Mouse (Mus musculus): ENCODE data around the gene Cnga1. TPM values are rescaled to one million over a fixed set of nuclear protein-coding genes. Genes with fewer than 3 reads are reported as not detected.

Cnga1 gene
- total RNA-seq (2021) = not detected
- long read RNA-seq, experiment 1 = 0 reads
- long read RNA-seq, experiment 2 = 0 reads

GRCm38 (mm10) chr5:72644175-72644574 lies at the start of gene Cnga1:
Cnga1 (minus strand) TSS chr5:72644275.
- intact Hi-C loops (cut with DNase I) = no loop called here
- TF ChIP-seq CTCF (IDR thresholded peaks at IDR 0.05) = no peak
- Histone ChIP-seq H3K27ac (no peak within 1 kb of the TSS), H3K4me3 (no peak within 1 kb of the TSS)
- no peak for DNase-seq

GRCm38 (mm10) chr5:72690516-72690915 lies 46.4 kb upstream of the Cnga1 start:
- H3K4me3 ChIP-seq = no peak overlapping the region
- intact Hi-C loops (cut with DNase I) = no loop called here

GRCm38 (mm10) chr5:72689556-72689955 lies 45.5 kb upstream of the Cnga1 start:
- no peak for TF ChIP-seq CTCF (IDR thresholded peaks at IDR 0.05)
- no peak for DNase-seq
- H3K4me3 ChIP-seq = no peak overlapping the region
- intact Hi-C loops (cut with DNase I) = no loop called here
- no peak overlapping the region for H3K27ac ChIP-seq

More at GRCm38 (mm10) chr5:72690516-72690915, 46.4 kb upstream of the Cnga1 start:
- no peak for DNase-seq
- H3K27ac ChIP-seq = no peak overlapping the region
- no peak for TF ChIP-seq CTCF (IDR thresholded peaks at IDR 0.05)

- intact Hi-C loops (cut with DNase I) = no loop called here
These were observed 37.4 kb upstream of the Cnga1 start for GRCm38 (mm10) chr5:72681451-72681850.

GRCm38 (mm10) chr5:72674994-72675542 lies 31.0 kb upstream of the Cnga1 start:
- intact Hi-C loops (cut with DNase I) = no loop called here
- no peak for TF ChIP-seq CTCF (IDR thresholded peaks at IDR 0.05)
- H3K4me3 ChIP-seq = no peak overlapping the region
- no peak for DNase-seq
- H3K27ac ChIP-seq = no peak overlapping the region

More at GRCm38 (mm10) chr5:72681451-72681850, 37.4 kb upstream of the Cnga1 start:
- H3K27ac ChIP-seq = no peak overlapping the region
- no peak for TF ChIP-seq CTCF (IDR thresholded peaks at IDR 0.05)
- H3K4me3 ChIP-seq = no peak overlapping the region
- no peak for DNase-seq

GRCm38 (mm10) chr5:72671017-72671699 lies 27.1 kb upstream of the Cnga1 start:
- no peak for DNase-seq
- intact Hi-C loops (cut with DNase I) = no loop called here
- H3K27ac ChIP-seq = no peak overlapping the region
- H3K4me3 ChIP-seq = no peak overlapping the region
- no peak for TF ChIP-seq CTCF (IDR thresholded peaks at IDR 0.05)

- no peak for TF ChIP-seq CTCF (IDR thresholded peaks at IDR 0.05)
- intact Hi-C loops (cut with DNase I) = loop anchor here (5.0 kb wide), 1 partner anchor 89 kb away; no protein-coding TSS in a partner anchor
- Histone ChIP-seq H3K4me3 (no peak overlapping the region), H3K27ac (no peak overlapping the region)
- no peak for DNase-seq
These were observed 24.3 kb upstream of the Cnga1 start for GRCm38 (mm10) chr5:72668351-72668750.

GRCm38 (mm10) chr5:72666428-72666827 lies 22.4 kb upstream of the Cnga1 start:
- intact Hi-C loops (cut with DNase I) = loop anchor here (5.0 kb wide), 1 partner anchor 91 kb away; no protein-coding TSS in a partner anchor
- no peak for TF ChIP-seq CTCF (IDR thresholded peaks at IDR 0.05)
- Histone ChIP-seq H3K27ac (no peak overlapping the region), H3K4me3 (no peak overlapping the region)
- no peak for DNase-seq

GRCm38 (mm10) chr5:72665281-72665680 lies 21.2 kb upstream of the Cnga1 start:
- peak; percentile 56 for DNase-seq
- intact Hi-C loops (cut with DNase I) = loop anchor here (2.0 to 5.0 kb wide), 2 partner anchors 46 to 92 kb away; no protein-coding TSS in a partner anchor
- no peak overlapping the region for H3K4me3 ChIP-seq

GRCm38 (mm10) chr5:72664854-72665253 lies 20.8 kb upstream of the Cnga1 start:
- DNase-seq = no peak
- no peak for TF ChIP-seq CTCF (IDR thresholded peaks at IDR 0.05)
- Histone ChIP-seq H3K4me3 (no peak overlapping the region), H3K27ac (no peak overlapping the region)
- intact Hi-C loops (cut with DNase I) = loop anchor here (2.0 to 5.0 kb wide), 2 partner anchors 46 to 92 kb away; no protein-coding TSS in a partner anchor

More at GRCm38 (mm10) chr5:72665281-72665680, 21.2 kb upstream of the Cnga1 start:
- TF ChIP-seq CTCF (IDR thresholded peaks at IDR 0.05) = peak; percentile 97
- H3K27ac ChIP-seq = no peak overlapping the region

- H3K4me3 ChIP-seq = no peak overlapping the region
- intact Hi-C loops (cut with DNase I) = loop anchor here (2.0 kb wide), 1 partner anchor 47 kb away; no protein-coding TSS in a partner anchor
- DNase-seq = no peak
These were observed 20.1 kb upstream of the Cnga1 start for GRCm38 (mm10) chr5:72664126-72664525.

GRCm38 (mm10) chr5:72661051-72661781 lies 17.1 kb upstream of the Cnga1 start:
- intact Hi-C loops (cut with DNase I) = no loop called here
- H3K4me3 ChIP-seq = no peak overlapping the region
- no peak for DNase-seq
- TF ChIP-seq CTCF (IDR thresholded peaks at IDR 0.05) = no peak
- H3K27ac ChIP-seq = no peak overlapping the region

More at GRCm38 (mm10) chr5:72664126-72664525, 20.1 kb upstream of the Cnga1 start:
- no peak overlapping the region for H3K27ac ChIP-seq
- TF ChIP-seq CTCF (IDR thresholded peaks at IDR 0.05) = no peak

- H3K4me3 ChIP-seq = no peak overlapping the region
- no peak for TF ChIP-seq CTCF (IDR thresholded peaks at IDR 0.05)
- H3K27ac ChIP-seq = no peak overlapping the region
- intact Hi-C loops (cut with DNase I) = no loop called here
- no peak for DNase-seq
These were observed 14.3 kb upstream of the Cnga1 start for GRCm38 (mm10) chr5:72658375-72658774.
